Mouse (Mus musculus) Patski (cell line): ENCODE measurements around the gene Enc1. TPM values are rescaled to one million over a fixed set of nuclear protein-coding genes. Genes with fewer than 3 reads are reported as not detected.

ENCODE experiments used
- ATAC-seq: fragments of 100-300 bp; one replicate; pipeline ENCODE4 v1.8.0; 2021
- CTCF ChIA-PET: fragments of 350-600 bp; sonication (Branson Sonifier 250); formaldehyde crosslinking; loops from one replicate; lab custom pipeline; 2022; ENCODE audit warnings: inconsistent platforms; lab: Charles Lee
- POLR2A ChIA-PET: fragments of 350-600 bp; sonication (Branson Sonifier 250); formaldehyde crosslinking; loops from one replicate; lab custom pipeline; 2022; ENCODE audit warnings: antibody characterized with exemption, inconsistent platforms; lab: Charles Lee
- DNase-seq: peaks from one replicate; pipeline ENCODE4 v3.0.0-alpha.2; 2011; ENCODE audit warnings: low read depth, low spot score
- H3K27me3 ChIP-seq: fragments of 371-371 bp; one replicate; pipeline ENCODE4 v1.5.1; 2021
- CTCF ChIP-seq: fragments of 100-300 bp; IDR thresholded peaks from one replicate; pipeline ENCODE4 v1.5.1; 2021
- in situ Hi-C: fragments of 300-500 bp; cut with MboI; formaldehyde crosslinking; loops from 3 replicates; pipeline ENCODE4 v1.11.1; 2018; ENCODE audit warnings: low pct_unique_long_range_greater_than_20kb, mixed read lengths
- polyA plus RNA-seq: library from polyadenylated mRNA; unstranded; gene quantifications from one replicate; pipeline ENCODE4 v1.2.3, GENCODE M21; 2021

Enc1 gene
- polyA plus RNA-seq, 1 experiment from 2014 or later: 43.7 TPM

DNA sequence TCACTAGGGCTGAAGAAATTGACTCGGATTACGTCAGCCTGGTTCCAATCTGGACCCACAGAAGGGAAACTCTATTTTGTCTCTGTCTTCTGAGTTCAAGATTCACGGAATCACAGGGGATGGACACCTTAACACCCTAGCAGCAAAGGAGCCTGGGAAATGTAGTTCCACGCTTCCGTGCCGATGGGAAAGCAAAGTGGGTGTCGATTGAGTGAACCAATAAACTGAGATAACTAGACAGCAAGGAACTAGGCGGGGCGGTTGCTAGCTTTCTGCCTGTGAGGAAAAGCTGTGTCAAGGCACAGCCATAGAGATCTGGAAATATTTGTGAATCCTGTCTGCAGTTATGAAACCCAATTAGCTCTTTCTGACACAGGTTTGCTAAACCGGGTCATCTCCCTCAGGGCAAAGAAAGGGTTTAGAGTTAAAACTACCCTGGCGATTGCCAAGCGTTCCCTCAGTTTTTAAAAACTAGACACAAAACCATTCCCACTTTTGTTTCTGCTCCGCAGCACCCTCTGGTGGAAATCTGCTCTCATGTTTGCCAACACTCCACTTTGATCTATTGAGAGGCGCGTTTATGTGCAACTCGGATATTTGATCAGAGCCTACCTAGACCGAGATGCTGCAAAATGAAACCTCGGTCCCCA is 35.7 kb upstream of the Enc1 start:
- in situ Hi-C loops: no loop called here
- TF ChIP-seq CTCF: peak; percentile 82
- ATAC-seq (peak; percentile 78), DNase-seq (peak; percentile 27)
- ChIA-PET CTCF (interaction anchor here (0.7 to 1.9 kb wide), 9 partner anchors 9 to 736 kb away, joined by 3 to 6 read pairs (median 4); no protein-coding TSS in a partner anchor), POLR2A (interaction anchor here (0.6 to 1.5 kb wide), 2 partner anchors 9 kb away, joined by 3 to 4 read pairs; no protein-coding TSS in a partner anchor)
- no peaks in the 10 kb centered on the region for H3K27me3 ChIP-seq

DNA sequence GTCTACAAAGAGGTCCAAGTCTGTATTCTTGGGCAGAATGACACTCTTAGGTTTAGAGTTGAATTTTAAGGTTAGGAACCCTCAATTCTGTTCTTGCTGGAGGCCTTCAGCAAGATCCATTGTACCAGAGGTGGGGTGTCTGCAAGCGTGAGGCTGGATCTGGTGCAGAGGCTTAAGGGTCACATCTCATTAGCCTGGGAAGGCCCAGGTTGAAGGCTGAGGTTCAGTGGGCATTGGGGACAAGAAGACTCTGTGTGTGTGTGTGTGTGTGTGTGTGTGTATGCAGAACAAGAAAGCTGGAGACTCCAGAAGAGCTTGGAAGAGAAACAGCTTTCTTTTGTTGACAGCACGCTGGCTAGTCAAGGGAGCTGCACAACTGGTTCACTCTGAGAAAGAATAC is 34.9 kb upstream of the Enc1 start:
- H3K27me3 ChIP-seq: no peaks in the 10 kb centered on the region
- ChIA-PET CTCF (interaction anchor here (1.0 to 1.9 kb wide), 6 partner anchors 8 to 736 kb away, joined by 3 to 6 read pairs (median 5); no protein-coding TSS in a partner anchor), POLR2A (no interaction called here)
- DNase-seq (no peak), ATAC-seq (no peak)
- in situ Hi-C loops: no loop called here
- no peak for TF ChIP-seq CTCF

DNA sequence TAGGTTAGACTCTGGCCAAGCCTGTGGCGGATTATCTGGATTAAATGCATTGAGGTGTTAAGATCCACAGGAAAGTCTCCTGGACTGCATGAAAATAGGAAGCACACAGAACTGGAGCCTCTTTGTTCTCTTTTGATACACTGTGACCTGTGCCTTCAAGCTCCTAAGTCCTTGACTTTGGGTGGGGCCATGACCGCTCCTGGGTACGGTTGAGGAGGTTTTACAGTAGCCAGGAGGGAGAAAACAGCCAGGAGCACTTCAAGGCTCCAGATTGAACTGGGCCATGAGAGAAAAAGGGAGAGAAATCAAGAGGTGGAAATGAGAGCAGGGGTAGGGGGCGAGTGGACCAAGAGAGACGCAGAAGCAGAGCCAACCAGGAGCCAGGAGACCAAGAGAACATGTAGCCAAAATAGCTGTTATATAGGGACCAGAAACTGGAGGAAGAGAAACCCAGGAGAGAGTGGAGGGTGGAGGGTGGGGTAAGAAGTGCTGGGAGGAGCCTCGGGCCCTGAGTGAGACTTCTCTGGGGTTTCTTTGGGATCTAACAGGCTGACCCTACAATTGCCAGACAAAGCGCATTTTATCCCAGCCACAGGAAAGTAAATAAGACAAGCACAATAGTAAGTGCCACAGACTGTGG is 33.3 kb upstream of the Enc1 start:
- ChIA-PET POLR2A (no interaction called here), CTCF (interaction anchor here (0.8 kb wide), 1 partner anchor 16 kb away, joined by 3 read pairs; no protein-coding TSS in a partner anchor)
- H3K27me3 ChIP-seq: no peaks in the 10 kb centered on the region
- DNase-seq (no peak), ATAC-seq (no peak)
- no peak for TF ChIP-seq CTCF
- in situ Hi-C loops: no loop called here

DNA sequence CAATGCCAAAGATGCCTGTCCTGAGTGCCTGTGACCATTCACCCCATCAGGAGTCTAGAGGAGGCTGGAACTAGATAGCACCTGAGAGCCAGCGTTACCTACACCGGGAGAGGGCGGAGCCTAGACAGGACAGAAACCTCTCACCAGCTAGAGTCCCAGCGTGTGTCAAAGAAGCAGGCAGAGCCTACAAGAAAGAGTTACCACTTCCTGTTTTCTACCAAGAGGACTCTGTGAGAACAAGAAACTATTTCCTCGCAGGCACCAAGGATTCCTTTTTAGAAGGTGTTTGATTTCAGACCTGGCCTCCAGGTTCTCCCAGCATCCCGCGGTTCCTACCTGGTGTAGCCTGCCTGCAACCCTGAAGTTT is 32.8 kb upstream of the Enc1 start:
- CTCF ChIA-PET: no interaction called here

DNA sequence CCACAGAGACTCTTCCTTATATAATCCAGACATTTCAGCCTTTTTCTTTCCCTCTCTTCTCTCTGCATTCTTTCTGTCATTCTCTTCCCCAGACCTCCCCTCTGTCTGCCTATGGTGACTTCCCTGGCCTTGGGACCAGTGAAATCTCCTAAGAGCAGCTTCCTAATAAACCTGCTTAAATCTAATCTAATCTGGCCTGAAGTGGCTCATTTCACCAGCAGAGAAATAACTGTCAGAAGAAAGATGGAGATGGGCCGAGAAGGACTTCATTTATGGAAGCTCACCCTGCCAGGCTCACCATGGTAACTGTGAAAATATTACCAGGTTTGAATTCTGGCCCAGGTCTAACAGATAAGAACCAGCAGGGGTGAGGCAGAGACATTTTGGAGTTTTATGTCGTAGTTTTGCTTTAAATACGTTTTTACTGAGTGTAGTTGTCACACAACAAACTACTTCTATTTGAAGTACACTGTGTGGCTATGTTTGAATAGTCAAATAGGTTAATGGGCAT is 32.4 kb upstream of the Enc1 start:
- POLR2A ChIA-PET: no interaction called here
- ATAC-seq (no peak), DNase-seq (no peak)
- H3K27me3 ChIP-seq: no peaks in the 10 kb centered on the region
- TF ChIP-seq CTCF: no peak
- in situ Hi-C loops: no loop called here
- CTCF ChIA-PET: no interaction called here

More for the DNA sequence above, 32.8 kb upstream of the Enc1 start:
- H3K27me3 ChIP-seq: no peaks in the 10 kb centered on the region
- no peak for TF ChIP-seq CTCF
- POLR2A ChIA-PET: no interaction called here
- DNase-seq: no peak
- ATAC-seq: no peak
- in situ Hi-C loops: no loop called here

DNA sequence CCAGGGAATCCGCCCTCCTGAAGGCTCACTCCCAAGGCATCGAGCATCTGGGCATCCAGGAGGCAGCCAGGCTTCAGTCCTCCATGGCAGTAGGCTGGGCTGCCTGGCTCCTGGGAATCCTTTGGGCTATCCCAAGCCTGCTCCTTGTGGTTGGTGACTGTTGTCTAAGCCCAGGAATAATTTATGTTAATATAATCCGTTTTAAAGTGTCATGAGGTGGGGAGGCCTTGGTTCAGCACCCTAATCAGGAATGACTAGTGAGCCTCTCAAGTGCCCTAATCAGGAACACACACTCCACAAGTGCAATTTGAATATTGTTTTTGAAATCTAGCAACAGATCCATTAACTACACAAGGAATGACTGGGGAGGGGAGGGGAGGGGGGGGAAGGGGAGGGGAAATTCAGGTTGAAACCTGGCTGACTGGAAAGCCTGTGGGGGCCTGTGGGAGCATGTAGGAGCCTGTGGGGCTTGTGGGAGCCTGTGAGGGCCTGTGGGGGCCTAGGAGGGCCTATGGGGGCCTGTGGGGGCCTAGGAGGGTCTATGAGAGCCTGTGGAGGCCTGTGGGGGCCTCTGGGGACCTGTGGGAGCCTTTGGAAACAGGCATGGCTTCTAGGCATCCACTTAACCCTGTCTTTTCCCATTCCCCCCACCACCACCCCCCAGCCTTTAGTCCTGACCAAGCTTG is 26.2 kb upstream of the Enc1 start:
- TF ChIP-seq CTCF: no peak
- ChIA-PET CTCF (interaction anchor here (1.4 kb wide), 1 partner anchor 11 kb away, joined by 3 read pairs; no protein-coding TSS in a partner anchor), POLR2A (no interaction called here)
- H3K27me3 ChIP-seq: peaks cover 2% of the 10 kb centered on the region
- no peak for DNase-seq
- in situ Hi-C loops: no loop called here
- no peak for ATAC-seq

DNA sequence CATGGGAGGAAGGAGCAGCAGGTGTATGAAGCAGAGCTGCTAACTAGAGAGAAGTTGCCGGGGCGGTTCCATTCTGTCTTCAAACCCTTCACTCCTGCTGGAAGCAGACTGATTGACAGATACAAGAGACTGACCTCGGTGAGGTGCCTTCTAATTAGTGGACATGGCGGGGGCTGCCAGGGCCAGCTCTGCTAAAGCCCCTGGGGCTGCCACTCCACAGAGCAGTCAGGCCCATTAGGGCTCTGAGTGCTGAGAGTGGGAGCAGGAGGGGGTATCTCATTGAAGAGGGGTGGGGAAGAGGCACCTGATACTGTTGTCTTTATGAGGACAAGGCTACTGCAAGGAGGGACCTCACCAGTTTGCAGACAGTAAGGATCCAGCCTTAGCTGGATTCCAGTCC is 25.3 kb upstream of the Enc1 start:
- POLR2A ChIA-PET: no interaction called here
- DNase-seq: no peak
- ATAC-seq: no peak
- H3K27me3 ChIP-seq: peaks cover 2% of the 10 kb centered on the region
- in situ Hi-C loops: no loop called here
- CTCF ChIA-PET: no interaction called here
- TF ChIP-seq CTCF: no peak

DNA sequence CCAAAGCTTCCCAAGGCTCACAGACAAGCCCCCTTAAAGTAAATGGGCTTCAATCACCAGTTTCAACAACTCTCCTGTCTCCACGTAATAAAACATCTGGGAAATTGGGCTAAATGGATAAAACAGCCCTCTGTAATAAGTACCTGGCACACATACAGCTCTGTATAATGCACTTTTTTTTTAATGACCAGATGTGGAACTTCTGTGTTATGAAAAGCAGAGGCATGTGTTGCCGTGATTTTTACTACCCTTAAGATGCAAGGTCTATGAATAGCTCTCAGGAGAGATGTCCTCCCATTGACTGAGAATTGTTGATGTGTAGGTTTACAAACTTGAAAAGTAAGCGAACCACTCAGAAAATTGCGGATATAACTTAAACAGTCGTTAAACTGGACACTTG is 24.7 kb upstream of the Enc1 start:
- no peak for ATAC-seq
- in situ Hi-C loops: no loop called here
- DNase-seq: no peak
- CTCF ChIA-PET: no interaction called here
- POLR2A ChIA-PET: no interaction called here
- H3K27me3 ChIP-seq: peaks cover 2% of the 10 kb centered on the region
- no peak for TF ChIP-seq CTCF

DNA sequence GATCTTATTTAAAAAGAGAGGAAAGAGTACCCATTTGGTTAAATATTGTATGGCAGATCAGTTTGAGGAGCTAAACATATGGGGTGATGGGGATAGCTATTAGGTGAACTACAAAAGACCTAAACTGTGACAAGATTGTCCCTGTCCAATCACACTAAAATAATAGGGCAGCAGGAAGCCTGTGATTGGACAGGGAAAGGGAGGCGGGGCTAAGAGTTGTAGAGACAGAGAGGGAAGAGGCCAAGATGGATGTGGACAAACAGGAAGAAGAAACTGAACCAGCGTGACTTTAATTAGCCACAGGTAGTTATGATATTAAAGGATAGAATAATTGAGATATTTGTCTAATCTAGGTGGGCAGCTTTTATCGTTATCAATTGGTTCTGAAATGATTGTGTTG is 20.9 kb upstream of the Enc1 start:
- DNase-seq: no peak
- TF ChIP-seq CTCF: no peak
- ATAC-seq: no peak
- in situ Hi-C loops: no loop called here
- peaks cover 2% of the 10 kb centered on the region for H3K27me3 ChIP-seq
- ChIA-PET POLR2A (no interaction called here), CTCF (interaction anchor here (1.1 to 2.7 kb wide), 2 partner anchors 15 to 719 kb away, joined by 6 to 9 read pairs; no protein-coding TSS in a partner anchor)

DNA sequence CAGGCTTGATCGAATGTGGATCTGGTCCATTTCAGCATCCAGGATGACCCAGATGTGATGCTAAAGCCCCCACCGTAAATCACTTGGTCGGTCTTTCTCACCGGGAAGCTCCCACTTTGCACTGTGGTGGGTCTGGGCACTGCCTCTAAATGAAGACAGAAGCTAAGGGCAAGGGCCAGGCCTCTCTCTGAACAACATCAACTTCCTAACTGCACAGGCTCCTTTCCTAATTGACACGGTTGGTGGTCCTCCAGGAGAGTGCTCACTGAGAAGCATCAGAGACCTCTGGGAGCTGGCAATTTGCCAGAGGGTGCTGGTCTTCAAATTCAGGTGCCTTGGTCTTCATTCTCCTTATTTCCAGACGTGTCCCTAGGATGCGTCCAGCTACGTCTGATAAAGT is 17.0 kb upstream of the Enc1 start:
- ATAC-seq (no peak), DNase-seq (no peak)
- in situ Hi-C loops: no loop called here
- no peak for TF ChIP-seq CTCF
- no peaks in the 10 kb centered on the region for H3K27me3 ChIP-seq
- ChIA-PET CTCF (interaction anchor here (0.7 to 1.7 kb wide), 5 partner anchors 13 to 715 kb away, joined by 3 to 5 read pairs (median 3); no protein-coding TSS in a partner anchor), POLR2A (interaction anchor here (1.3 kb wide), 1 partner anchor 16 kb away, joined by 4 read pairs; no protein-coding TSS in a partner anchor)
